Mouse (Mus musculus) brown adipose tissue, adult 24 weeks (tissue): ENCODE data around the gene Emp3. TPM values are rescaled to one million over a fixed set of nuclear protein-coding genes. Genes with fewer than 3 reads are reported as not detected.
"Not testable (repeated sequence)": the region's sequence is repeated elsewhere in the genome, so short reads cannot be mapped to it uniquely, and the experiment has no call there.

ENCODE experiments used
- H3K27ac ChIP-seq: fragments of 200-500 bp; replicated peaks from 2 replicates; pipeline ENCODE4 v1.5.1; 2012; ENCODE audit warnings: low read depth, mild to moderate bottlenecking, low read length
- H3K4me1 ChIP-seq: fragments of 200-500 bp; 2 replicates; pipeline ENCODE4 v1.6.1; 2012; ENCODE audit warnings: low read length, mixed read lengths; ENCODE audit not compliant: control insufficient read depth, insufficient read depth, insufficient read length
- H3K4me3 ChIP-seq: fragments of 200-500 bp; 2 replicates; pipeline ENCODE4 v1.5.1; 2012; ENCODE audit warnings: low read depth, mild to moderate bottlenecking, low read length, moderate library complexity; ENCODE audit not compliant: insufficient read depth
- polyA plus RNA-seq: library from polyadenylated mRNA; stranded (reverse); fragments of >200 nt; gene quantifications from 2 replicates; pipeline ENCODE4 v1.2.4, GENCODE M21; 2012; ENCODE audit not compliant: missing spikeins, insufficient read depth, insufficient read length

Emp3 gene
- polyA plus RNA-seq, 1 experiment, result 29.0 TPM

DNA sequence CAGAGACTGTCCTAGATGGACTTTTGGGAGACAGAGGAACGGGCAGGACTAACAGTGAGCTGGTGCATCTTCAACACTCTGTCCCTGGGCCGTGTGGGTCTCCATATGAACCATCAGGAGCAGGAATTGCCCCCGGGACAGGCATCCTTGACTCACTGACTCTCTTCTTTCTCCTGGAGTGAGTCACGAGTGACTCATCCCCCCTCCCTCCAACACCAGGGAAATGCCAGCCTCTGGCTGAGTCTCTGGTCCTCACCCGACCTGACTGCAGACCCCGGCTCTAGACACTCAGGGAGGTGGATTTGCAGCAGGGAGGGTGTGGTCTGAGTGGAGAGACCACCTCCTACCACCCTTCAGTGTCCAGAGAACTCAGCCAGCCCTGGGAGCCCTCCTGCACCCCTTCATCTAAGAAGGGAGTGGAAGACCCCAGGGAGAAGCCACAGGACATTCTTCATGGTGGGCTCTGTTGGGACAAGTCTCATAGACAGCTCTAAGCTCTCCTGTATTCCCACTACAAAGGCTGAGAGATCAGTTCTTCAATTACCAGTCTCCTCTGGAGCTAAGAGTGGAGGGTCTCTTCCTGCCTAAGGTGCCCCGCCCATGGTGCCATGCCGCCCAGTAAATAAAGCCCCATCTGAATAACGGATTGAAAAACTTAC lies 492 bp downstream of the Emp3 start:
- Histone ChIP-seq H3K4me3 (peak overlapping the region; percentile 58), H3K4me1 (0 out of 2 replicates have a peak, but pooled peaks cover 3% of the 10 kb centered on the region), H3K27ac (peak overlapping the region; percentile 80)

DNA sequence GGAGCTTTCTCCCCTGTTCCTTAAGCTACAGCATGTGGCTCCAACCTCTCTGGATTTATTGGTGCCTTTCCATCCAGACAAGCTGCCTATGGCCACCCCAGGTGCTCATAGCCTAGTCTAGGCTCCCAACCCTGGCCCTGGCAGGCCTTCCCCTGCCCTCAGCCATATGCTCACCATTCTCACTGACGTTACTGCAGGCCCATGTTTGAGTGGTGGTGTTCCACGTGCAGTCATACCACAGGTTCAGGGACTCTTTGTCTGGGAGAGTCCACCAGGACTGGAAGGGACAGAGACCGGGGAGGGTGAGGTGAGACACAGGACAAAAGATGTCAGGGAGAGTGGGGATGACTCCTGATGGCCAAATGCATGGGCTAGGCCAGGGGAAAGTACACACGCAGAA lies 1.4 kb downstream of the Emp3 start:
- H3K4me1 ChIP-seq, result 0 out of 2 replicates have a peak, but pooled peaks cover 3% of the 10 kb centered on the region
- H3K27ac ChIP-seq, result peak overlapping the region; percentile 35; the same call in 1 of the 2 replicates
- peak overlapping the region; percentile 58 for H3K4me3 ChIP-seq

DNA sequence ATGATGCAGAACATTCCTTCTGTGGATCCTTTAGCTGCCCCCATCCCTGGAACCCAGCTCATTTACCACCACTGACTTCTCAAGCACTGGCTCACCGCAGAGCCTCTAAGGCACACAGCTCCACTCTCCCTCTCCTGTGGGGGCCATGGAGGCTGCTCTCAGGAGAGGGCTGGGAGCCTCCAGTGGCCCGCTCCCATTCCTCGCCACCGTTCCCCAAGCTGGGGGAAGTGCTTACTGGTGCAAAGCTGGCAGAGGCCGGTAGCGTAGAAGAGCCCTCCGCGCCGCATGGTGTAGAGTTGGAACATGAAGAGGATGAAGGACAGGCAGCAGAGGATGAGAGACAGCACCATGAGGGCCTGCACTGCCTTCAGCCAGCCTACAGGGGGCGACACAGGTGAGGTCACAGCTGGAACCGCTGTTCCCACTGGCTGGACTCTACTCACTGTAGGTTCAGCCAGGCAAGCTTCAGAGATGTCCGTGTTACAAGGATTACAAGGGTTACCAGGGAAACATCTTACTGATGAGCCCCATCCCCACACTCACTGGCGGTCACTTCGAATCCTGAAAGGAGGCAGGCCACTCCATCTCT lies 2.0 kb downstream of the Emp3 start:
- no peak overlapping the region for H3K27ac ChIP-seq
- H3K4me1 ChIP-seq, result 0 out of 2 replicates have a peak, but pooled peaks cover 3% of the 10 kb centered on the region
- H3K4me3 ChIP-seq, result peak overlapping the region; percentile 58

DNA sequence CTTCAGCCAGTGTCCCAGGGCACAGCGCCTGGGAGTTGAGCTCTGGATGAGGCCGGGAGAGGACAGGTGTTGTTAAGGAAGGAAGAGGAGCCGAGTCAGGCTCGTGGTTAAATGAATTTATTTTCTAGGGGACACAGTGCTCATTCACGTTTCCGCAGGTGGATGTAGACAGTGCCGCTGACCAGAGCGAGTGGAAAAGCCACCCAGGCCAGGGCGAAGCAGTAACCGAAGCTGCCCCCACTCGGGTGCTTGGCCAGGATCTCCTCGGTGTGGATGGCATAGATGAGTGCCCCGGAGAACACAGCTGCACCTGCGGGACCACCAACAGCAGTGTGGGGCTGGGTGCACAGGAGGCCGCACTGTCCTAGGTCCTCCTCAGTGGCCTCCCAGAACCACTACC lies 3.3 kb downstream of the Emp3 start:
- H3K4me3 ChIP-seq, result no peak overlapping the region
- H3K27ac ChIP-seq, result no peak overlapping the region
- 0 out of 2 replicates have a peak, but pooled peaks cover 3% of the 10 kb centered on the region for H3K4me1 ChIP-seq

DNA sequence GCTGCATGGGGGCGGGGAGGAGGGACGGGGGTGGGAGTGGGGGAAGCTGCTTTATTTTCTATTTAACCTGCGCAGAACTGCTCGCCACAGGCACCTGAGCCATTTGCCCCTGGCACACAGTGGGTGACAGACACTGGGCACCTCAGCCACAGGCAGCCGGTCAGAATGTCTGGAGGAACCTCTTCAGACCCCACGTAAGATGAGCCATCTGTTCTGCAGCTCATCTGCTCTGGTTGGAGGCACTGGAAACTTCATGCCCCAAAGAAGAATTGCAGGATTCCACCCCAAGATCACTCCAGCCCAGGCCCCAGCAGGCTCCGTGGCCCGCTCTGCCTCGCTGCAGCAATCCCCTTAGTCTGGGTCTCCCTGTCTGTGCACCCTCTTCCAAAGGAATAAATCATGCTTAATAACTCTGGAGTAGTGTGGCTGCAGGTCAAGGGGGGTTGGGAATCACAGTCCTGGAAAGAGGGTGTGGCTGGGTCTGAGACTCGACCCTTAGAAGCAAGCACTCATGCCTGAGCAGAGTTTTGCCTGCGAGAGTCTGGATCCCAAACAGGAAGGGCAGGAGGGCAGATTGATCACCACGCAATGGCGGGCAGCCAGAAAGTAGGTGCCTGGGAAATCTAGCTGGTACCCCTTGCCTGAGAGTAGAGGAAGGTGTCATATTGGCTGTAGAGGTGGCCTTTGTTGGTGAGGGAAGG lies 4.0 kb downstream of the Emp3 start:
- Histone ChIP-seq H3K4me1 (no peaks in the 10 kb centered on the region), H3K4me3 (no peak overlapping the region), H3K27ac (no peak overlapping the region)

DNA sequence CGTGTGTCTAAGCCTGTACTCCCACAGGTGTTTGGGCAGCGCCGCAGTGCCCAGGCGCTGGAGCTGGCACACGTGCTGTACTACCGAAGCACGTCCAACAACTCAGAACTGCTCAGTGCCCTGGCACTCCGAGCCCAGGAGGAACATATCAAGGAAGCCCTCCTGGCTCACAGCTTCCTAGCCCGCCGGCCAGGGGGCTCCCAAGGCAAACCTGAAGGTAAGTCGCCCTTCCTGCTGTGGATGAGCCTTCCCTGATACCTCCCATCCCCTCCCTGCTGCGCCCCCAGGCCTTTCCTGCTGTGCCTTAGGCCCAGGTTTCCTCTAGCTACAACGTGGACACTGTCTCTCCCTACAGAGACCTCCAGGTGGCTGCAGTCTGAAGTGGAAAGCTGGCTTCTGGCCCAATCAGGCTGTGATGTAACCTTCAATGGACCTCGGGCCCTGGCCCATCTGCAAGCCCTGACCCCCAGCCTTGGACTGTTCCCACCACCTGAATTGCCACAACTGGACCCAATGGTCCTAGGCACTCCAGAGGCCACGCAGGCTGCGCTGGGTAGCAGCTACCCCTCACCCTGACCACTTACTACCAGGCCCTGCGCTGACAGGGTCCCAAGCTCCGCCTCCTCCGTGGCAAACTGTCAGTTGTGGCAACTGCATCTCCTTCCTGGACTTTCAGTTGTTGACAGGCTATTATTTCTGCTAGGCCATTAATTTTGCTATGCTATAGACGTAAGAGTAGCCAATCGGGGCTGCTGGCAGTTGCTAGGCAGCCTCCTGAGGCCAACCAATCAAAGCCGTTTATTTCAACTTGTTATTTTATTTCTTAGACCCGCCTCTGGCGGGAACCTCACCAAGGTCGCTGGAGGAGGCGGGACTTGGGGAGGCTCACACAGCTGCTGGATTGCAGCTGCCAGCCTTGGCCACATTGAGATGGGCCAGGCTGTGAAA lies 4.9 kb downstream of the Emp3 start:
- H3K27ac ChIP-seq, result no peak overlapping the region
- H3K4me3 ChIP-seq, result peak overlapping the region; percentile 40
- no peaks in the 10 kb centered on the region for H3K4me1 ChIP-seq

DNA sequence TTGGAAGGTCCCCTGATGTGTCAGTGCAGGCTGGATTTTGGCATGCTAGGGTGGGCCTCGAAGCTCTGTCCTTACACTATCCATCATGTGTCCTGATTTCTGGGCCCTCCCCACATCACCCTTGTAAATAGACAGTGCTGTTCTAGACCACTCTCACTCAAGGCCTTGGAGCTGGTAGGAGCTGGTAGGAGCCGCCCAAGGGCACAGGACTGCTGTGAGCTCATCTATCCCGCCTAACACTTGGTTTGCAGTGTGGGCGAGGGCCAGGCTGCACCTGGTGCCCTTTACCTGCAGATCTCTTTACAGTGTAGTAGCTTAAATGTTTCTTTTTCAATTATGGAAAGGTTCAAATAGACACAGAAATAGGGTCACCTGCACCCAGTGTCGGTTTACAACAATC lies 6.2 kb downstream of the Emp3 start:
- no peaks in the 10 kb centered on the region for H3K4me1 ChIP-seq
- no peak overlapping the region for H3K27ac ChIP-seq
- H3K4me3 ChIP-seq, result no peak overlapping the region

DNA sequence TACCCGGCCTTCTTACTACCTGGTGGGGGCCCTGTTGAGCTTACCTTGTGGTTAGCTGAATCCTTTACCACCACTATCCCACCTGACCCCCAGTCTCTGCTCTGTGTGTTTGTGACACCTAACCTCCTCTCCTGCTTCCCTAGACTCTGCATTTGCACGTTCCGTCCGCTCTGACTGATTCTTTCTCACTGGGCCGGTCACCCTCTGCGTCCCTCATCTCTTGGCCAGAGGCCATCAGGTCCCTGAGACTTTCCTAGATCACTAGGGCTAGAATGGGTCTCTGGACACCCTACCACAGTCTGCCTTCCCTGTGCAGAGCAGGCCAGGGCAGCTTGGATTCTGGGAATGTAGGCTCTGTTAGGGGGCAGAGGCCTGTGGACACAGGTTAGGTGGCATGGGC lies 7.1 kb downstream of the Emp3 start:
- Histone ChIP-seq H3K4me1 (no peaks in the 10 kb centered on the region), H3K4me3 (no peak overlapping the region), H3K27ac (no peak overlapping the region)

DNA sequence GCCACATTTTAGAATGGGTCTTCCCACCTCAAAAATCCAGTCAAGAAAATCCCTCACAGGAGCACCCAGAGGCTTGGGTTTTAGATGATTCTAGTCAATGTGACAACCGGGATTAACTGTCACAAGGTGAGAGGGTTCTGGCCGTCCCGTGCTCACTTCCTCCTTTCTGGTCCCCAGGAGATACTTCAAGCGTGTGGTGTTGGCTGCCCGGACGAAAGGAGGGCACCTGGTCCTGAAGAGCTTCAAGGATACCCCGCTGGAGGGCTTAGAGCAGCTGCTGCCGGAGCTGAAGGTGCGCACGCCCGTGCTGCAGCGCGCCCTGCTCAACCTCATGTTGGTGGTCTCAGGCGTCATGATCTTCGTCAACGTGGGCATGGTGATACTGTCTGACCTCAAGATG lies 12.1 kb downstream of the Emp3 start:
- no peak overlapping the region for H3K27ac ChIP-seq
- H3K4me1 ChIP-seq, result no peaks in the 10 kb centered on the region

DNA sequence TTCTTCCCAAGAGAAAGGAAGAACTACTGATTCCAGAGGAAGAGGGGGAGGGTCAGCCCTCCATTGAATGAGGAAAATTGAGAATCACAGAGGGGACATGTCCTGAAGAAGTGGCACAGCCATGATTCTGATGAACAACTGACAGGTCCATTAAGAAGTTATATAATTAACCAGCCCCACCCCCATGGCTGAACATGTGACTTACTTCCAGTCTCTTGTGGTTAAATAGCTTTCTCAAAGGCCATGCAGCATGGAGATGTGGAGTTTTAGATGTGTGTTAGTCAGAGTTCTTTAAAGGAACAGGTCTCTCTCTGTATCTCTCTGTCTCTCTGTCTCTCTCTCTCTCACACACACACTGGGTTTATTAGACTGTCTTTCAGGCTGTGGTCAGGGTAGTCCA lies 12.8 kb downstream of the Emp3 start:
- H3K27ac ChIP-seq, result no peak overlapping the region
- no peak overlapping the region for H3K4me3 ChIP-seq
- no peaks in the 10 kb centered on the region for H3K4me1 ChIP-seq

More for the DNA sequence above, 12.1 kb downstream of the Emp3 start:
- no peak overlapping the region for H3K4me3 ChIP-seq

DNA sequence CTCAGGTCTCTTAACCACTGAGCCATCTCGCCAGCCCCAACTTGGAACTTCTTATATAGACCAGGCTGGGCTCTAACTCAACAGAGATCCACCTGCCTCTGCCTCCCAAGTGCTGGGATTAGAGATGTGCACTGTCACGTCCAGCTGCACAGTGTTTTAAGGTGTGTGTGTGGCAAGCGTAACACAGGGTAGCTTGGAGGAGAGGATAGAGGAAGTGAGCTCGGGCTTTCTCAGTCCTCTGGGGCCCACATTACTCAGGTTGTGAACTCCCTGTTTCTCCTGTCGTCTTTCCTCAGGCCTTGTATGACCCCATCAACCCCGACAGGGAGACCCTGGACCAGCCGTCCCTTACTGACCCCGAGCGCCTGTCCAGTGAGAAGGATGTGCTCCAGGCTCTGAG lies 14.6 kb downstream of the Emp3 start:
- Histone ChIP-seq H3K27ac (no peak overlapping the region), H3K4me3 (no peak overlapping the region), H3K4me1 (no peaks in the 10 kb centered on the region)

DNA sequence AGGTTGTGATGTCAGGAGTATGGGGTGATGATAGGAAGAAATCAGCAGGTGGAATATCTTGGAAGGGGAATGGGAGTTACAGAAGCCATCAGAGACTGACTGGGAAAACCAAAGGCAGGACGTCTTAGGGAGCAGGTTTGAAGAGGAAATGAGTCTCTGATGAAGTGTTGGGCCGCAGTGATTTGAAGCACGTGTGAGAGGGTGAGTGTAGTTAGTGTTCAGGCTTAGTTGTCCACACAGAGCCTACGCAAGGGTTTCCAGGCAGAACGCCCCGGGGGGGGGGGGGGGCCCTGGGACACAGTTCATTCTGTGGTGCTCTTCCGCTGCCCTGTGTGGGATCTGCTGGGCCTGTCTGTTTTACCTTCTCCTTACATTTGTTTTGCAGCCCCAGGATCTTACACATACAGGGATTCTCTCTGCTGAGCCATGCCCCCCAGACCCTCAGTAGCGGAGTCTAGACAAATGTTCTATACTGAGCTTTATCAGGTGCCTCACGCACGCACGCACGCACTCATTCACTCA lies 18.7 kb downstream of the Emp3 start:
- Histone ChIP-seq H3K4me3 (no peak overlapping the region), H3K4me1 (0 out of 2 replicates have a peak, but pooled peaks cover 2% of the 10 kb centered on the region)

DNA sequence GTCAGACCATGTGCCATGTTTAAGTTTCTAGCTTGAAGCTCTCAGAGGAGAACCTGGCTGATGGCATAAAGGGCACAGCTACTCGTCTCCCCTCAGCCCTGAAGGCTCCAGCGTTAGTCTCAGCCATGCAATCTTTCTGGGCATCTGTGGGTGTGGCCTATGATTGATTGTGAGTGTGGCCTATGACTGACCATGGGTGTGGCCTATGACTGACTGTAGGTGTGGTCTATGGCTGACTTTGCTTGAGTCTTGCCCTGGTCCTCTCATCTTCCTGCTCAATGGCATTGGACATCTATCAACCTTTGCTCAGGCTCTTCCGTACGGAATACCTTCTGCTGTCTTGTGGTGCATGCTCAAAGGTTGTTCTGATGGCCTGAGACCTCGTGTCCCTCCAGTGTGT lies 19.6 kb downstream of the Emp3 start:
- Histone ChIP-seq H3K4me3 (no peak overlapping the region), H3K4me1 (0 out of 2 replicates have a peak, but pooled peaks cover 2% of the 10 kb centered on the region), H3K27ac (no peak overlapping the region)

More for the DNA sequence above, 18.7 kb downstream of the Emp3 start:
- H3K27ac ChIP-seq, result no peak overlapping the region

DNA sequence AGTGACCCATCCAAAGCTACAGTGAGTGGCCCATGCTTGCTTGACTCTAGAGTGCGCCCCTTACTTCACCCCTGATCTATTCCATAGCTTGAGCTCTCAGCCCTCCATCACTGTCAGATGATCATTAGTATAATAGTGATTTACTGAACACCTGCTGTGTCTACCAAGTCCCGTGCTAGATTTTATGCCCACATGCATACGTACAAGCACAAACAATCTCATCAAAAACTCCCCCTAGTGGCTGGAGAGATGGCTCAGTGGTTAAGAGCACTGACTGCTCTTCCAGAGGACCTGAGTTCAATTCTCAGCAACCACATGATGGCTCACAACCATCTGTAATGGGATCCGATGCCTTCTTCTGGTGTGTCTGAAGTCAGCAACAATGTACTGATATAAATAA lies 23.1 kb downstream of the Emp3 start:
- not testable (repeated sequence) for H3K27ac ChIP-seq
- peak overlapping the region; percentile 20; the same call in 1 of the 2 replicates for H3K4me3 ChIP-seq

More for the DNA sequence above, 23.1 kb downstream of the Emp3 start:
- not testable (repeated sequence) for H3K4me1 ChIP-seq
